Comparison of ENCODE assay signal across 27 mouse cellular contexts in genomic region chr3:86426733-86427132, GRCm38 (mm10).
A peak's percentile ranks its signal among the peaks of the same experiment; 100 is the strongest.
DNase-seq lines count a peak whose midpoint lies in the region; ATAC-seq and TF ChIP-seq lines count a peak whose summit lies in the region.
"Had no signal": no experiment of that assay in that cellular context is flagged by ENCODE, and none has a peak within 500 bp of the region (broad histone marks: within the 10 kb centered on the region; RNA-seq: fewer than 3 reads in every experiment).

No protein-coding gene starts in this region.

- H3K4me1 ChIP-seq in liver, embryonic 12.5 days: peaks cover 33% of the 10 kb centered on the region
- no peaks in the 10 kb centered on the region for H3K4me1 ChIP-seq in liver, postnatal 0 days (ENCODE audit: insufficient read depth)
- peaks cover 33% of the 10 kb centered on the region for H3K4me1 ChIP-seq in liver, embryonic 13.5 days (replicated peaks)
- no peaks in the 10 kb centered on the region for H3K4me1 ChIP-seq in lung, adult 2 months (ENCODE audit: control insufficient read depth, insufficient read depth, low read length)
- H3K4me1 ChIP-seq: embryonic facial prominence, embryonic 10.5 days; embryonic facial prominence, embryonic 13.5 days; forebrain, embryonic 10.5 days; forebrain, embryonic 13.5 days; hindbrain, embryonic 12.5 days; hindbrain, embryonic 15.5 days had no signal

- ATAC-seq in liver, embryonic 12.5 days: peak; percentile 35; the same call in 1 of the 2 replicates
- no peak for ATAC-seq in liver, postnatal 0 days
- ATAC-seq in liver, embryonic 13.5 days (ENCODE audit: low read depth): peak; percentile 62; the same call in 1 of the 2 replicates
- ATAC-seq in megakaryocyte progenitor cell, adult 5-6 weeks (replicated peaks; ENCODE audit: poor library complexity): peak; percentile 74
- ATAC-seq: forebrain, embryonic 13.5 days; forebrain, embryonic 16.5 days had no signal

- 19% methylated on average over 1 of the region's 1 CpGs for WGBS in liver, embryonic 12.5 days (ENCODE audit: insufficient replicate concordance)
- WGBS in liver, postnatal 0 days (ENCODE audit: insufficient replicate concordance): 54% methylated on average over 1 of the region's 1 CpGs
- 21% methylated on average over 1 of the region's 1 CpGs for WGBS in liver, embryonic 13.5 days (ENCODE audit: insufficient replicate concordance)
- WGBS in lung, adult 2 months: 82% methylated on average over 1 of the region's 1 CpGs

- DNase-seq in liver, postnatal 0 days: no peak
- no peak for DNase-seq in liver, embryonic 13.5 days
- no peak for DNase-seq in right cerebral cortex, adult 18-20 months
- no peak for DNase-seq in lung, adult 2 months
- no peak for DNase-seq in thymus, postnatal 0 days (ENCODE audit: low spot score)
- DNase-seq: adrenal gland, adult 2 months; adrenal gland, postnatal 14 days; B cell, adult 2 months; cerebellum, adult 18-20 months; cerebellum, adult 9-11 months; cerebellum, postnatal 25 days; embryo, embryonic 11 days; gastrocnemius, postnatal 10 days; gastrocnemius, postnatal 36 days had no signal

- no peaks in the 10 kb centered on the region for H3K27me3 ChIP-seq in liver, embryonic 12.5 days (replicated peaks)
- no peaks in the 10 kb centered on the region for H3K27me3 ChIP-seq in liver, postnatal 0 days (ENCODE audit: insufficient read depth, low read length)
- no peaks in the 10 kb centered on the region for H3K27me3 ChIP-seq in liver, embryonic 13.5 days
- H3K27me3 ChIP-seq: CH12.LX; embryonic facial prominence, embryonic 13.5 days; forebrain, embryonic 13.5 days; hindbrain, embryonic 12.5 days; hindbrain, embryonic 15.5 days had no signal

- TF ChIP-seq EP300 in liver, postnatal 0 days (IDR thresholded peaks at IDR 0.05; ENCODE audit: low read depth): no peak

- H3K4me2 ChIP-seq in liver, embryonic 12.5 days: no peak overlapping the region
- H3K4me2 ChIP-seq in liver, postnatal 0 days (ENCODE audit: low read depth, low read length): no peak overlapping the region
- no peak overlapping the region for H3K4me2 ChIP-seq in liver, embryonic 13.5 days
- H3K4me2 ChIP-seq: embryonic facial prominence, embryonic 13.5 days; forebrain, embryonic 13.5 days; heart, embryonic 11.5 days; hindbrain, embryonic 12.5 days; hindbrain, embryonic 15.5 days had no signal

- no peak overlapping the region for H3K4me3 ChIP-seq in liver, embryonic 12.5 days
- no peak overlapping the region for H3K4me3 ChIP-seq in liver, postnatal 0 days (ENCODE audit: low read depth, low read length)
- H3K4me3 ChIP-seq in liver, embryonic 13.5 days (replicated peaks): no peak overlapping the region
- H3K4me3 ChIP-seq in lung, adult 2 months (replicated peaks; ENCODE audit: extremely low read depth, low read depth, low read length): no peak overlapping the region
- H3K4me3 ChIP-seq: embryonic facial prominence, embryonic 10.5 days; embryonic facial prominence, embryonic 13.5 days; erythroblast, embryonic 14.5 days; forebrain, embryonic 10.5 days; forebrain, embryonic 13.5 days; hindbrain, embryonic 12.5 days; hindbrain, embryonic 15.5 days had no signal

- H3K27ac ChIP-seq in liver, embryonic 12.5 days: no peak overlapping the region
- no peak overlapping the region for H3K27ac ChIP-seq in liver, postnatal 0 days (ENCODE audit: low read depth)
- no peak overlapping the region for H3K27ac ChIP-seq in liver, embryonic 13.5 days
- H3K27ac ChIP-seq: embryonic facial prominence, embryonic 10.5 days; embryonic facial prominence, embryonic 13.5 days; forebrain, embryonic 10.5 days; forebrain, embryonic 13.5 days; hindbrain, embryonic 12.5 days; hindbrain, embryonic 15.5 days had no signal

- no peaks in the 10 kb centered on the region for H3K9me3 ChIP-seq in liver, embryonic 12.5 days (replicated peaks)
- H3K9me3 ChIP-seq in liver, postnatal 0 days (ENCODE audit: low read length): no peaks in the 10 kb centered on the region
- no peaks in the 10 kb centered on the region for H3K9me3 ChIP-seq in liver, embryonic 13.5 days (replicated peaks)
- H3K9me3 ChIP-seq: embryonic facial prominence, embryonic 10.5 days; embryonic facial prominence, embryonic 13.5 days; forebrain, embryonic 10.5 days; forebrain, embryonic 13.5 days; G1E; hindbrain, embryonic 12.5 days; hindbrain, embryonic 15.5 days had no signal

- no peak for TF ChIP-seq CTCF in liver, postnatal 0 days (IDR thresholded peaks at IDR 0.05; ENCODE audit: low read depth)
- no peak for TF ChIP-seq CTCF in lung, adult 2 months (IDR thresholded peaks at IDR 0.05; ENCODE audit: insufficient read depth, low read length)

- no peaks in the 10 kb centered on the region for H3K36me3 ChIP-seq in liver, embryonic 12.5 days
- no peaks in the 10 kb centered on the region for H3K36me3 ChIP-seq in liver, postnatal 0 days (replicated peaks; ENCODE audit: insufficient read depth, low read length)
- H3K36me3 ChIP-seq in liver, embryonic 13.5 days: no peaks in the 10 kb centered on the region
- H3K36me3 ChIP-seq: embryonic facial prominence, embryonic 10.5 days; embryonic facial prominence, embryonic 13.5 days; forebrain, embryonic 10.5 days; G1E; hindbrain, embryonic 12.5 days; hindbrain, embryonic 15.5 days had no signal

- no peak overlapping the region for H3K9ac ChIP-seq in liver, embryonic 12.5 days
- no peak overlapping the region for H3K9ac ChIP-seq in liver, postnatal 0 days (replicated peaks)
- H3K9ac ChIP-seq in liver, embryonic 13.5 days: no peak overlapping the region
- H3K9ac ChIP-seq: embryonic facial prominence, embryonic 13.5 days; forebrain, embryonic 13.5 days; hindbrain, embryonic 12.5 days; hindbrain, embryonic 15.5 days had no signal

- TF ChIP-seq POLR2A in lung, adult 2 months (IDR thresholded peaks at IDR 0.05; ENCODE audit: borderline replicate concordance, extremely low read depth, low read depth, low read length): no peak
